Mouse (Mus musculus) midbrain, postnatal 0 days (tissue): Measurements from ENCODE around the gene Hamp2. TPM values are rescaled to one million over a fixed set of nuclear protein-coding genes. Genes with fewer than 3 reads are reported as not detected.

Source experiments
- ATAC-seq: fragments of 200-750 bp; cut with Nextera tagmentation; 2 replicates; pipeline ENCODE4 v1.8.0; 2017; ENCODE audit warnings: moderate number of reproducible peaks, mild to moderate bottlenecking, moderate TSS enrichment, moderate library complexity; ENCODE audit not compliant: low FRiP score
- DNase-seq: peaks from one replicate; pipeline ENCODE4 v3.0.0-alpha.2; 2015; ENCODE audit warnings: low spot score
- H3K27ac ChIP-seq: fragments of 300-500 bp; sonication (generic); 2 replicates; pipeline ENCODE4 v1.5.1; 2014; ENCODE audit warnings: low read depth, mild to moderate bottlenecking, low read length, mixed read lengths
- H3K27me3 ChIP-seq: fragments of 300-500 bp; sonication (generic); 2 replicates; pipeline ENCODE4 v1.6.1; 2014; ENCODE audit warnings: low read length, control low read depth, mixed read lengths; ENCODE audit not compliant: insufficient read depth
- H3K36me3 ChIP-seq: fragments of 300-500 bp; sonication (generic); 2 replicates; pipeline ENCODE4 v1.6.1; 2014; ENCODE audit warnings: low read length, control low read depth, mixed read lengths; ENCODE audit not compliant: insufficient read depth
- H3K4me1 ChIP-seq: fragments of 300-500 bp; sonication (generic); 2 replicates; pipeline ENCODE4 v1.6.1; 2014; ENCODE audit warnings: mild to moderate bottlenecking, control low read depth, antibody characterized with exemption, low read length, mixed read lengths; ENCODE audit not compliant: insufficient read depth
- H3K4me2 ChIP-seq: fragments of 300-500 bp; sonication (generic); 2 replicates; pipeline ENCODE4 v1.6.1; 2014; ENCODE audit warnings: low read depth, mild to moderate bottlenecking, low read length, mixed read lengths; ENCODE audit not compliant: poor library complexity, severe bottlenecking
- H3K4me3 ChIP-seq: fragments of 300-500 bp; sonication (generic); 2 replicates; pipeline ENCODE4 v1.5.1; 2014; ENCODE audit warnings: low read depth, mild to moderate bottlenecking, low read length, moderate library complexity
- H3K9ac ChIP-seq: fragments of 300-500 bp; sonication (generic); replicated peaks from 2 replicates; pipeline ENCODE4 v1.6.1; 2014; ENCODE audit warnings: mild to moderate bottlenecking, low read length, moderate library complexity, mixed read lengths; ENCODE audit not compliant: poor library complexity, severe bottlenecking
- H3K9me3 ChIP-seq: fragments of 300-500 bp; sonication (generic); 2 replicates; pipeline ENCODE4 v1.6.1; 2016; ENCODE audit warnings: low read length, control low read depth
- CTCF ChIP-seq: IDR thresholded peaks from 2 replicates; pipeline ENCODE4 v1.5.1; 2016; ENCODE audit warnings: antibody characterized with exemption, mild to moderate bottlenecking
- WGBS: fragments of 180-500 bp; shearing (Covaris S2); extraction: QIAGEN DNeasy Blood & Tissue Kit; methylation state at CpG from one replicate; pipeline ENCODE4 v1.1.7; 2014; 5-methylcytosine and 5-hydroxymethylcytosine counted together
- polyA plus RNA-seq: library from polyadenylated mRNA; unstranded; fragments of >200 nt; fragmentation: Nextera tagmentation; extraction: Ambion mirVana; gene quantifications from 2 replicates; pipeline ENCODE4 v1.2.1, GENCODE M21; 2015
- total RNA-seq: library from RNA; depleted of rRNA; stranded (reverse); fragments of >200 nt; gene quantifications from 2 replicates; pipeline ENCODE4 v1.2.3, GENCODE M21; 2014

Hamp2 gene
- total and polyA plus RNA-seq, 2 experiments from 2014 or later = not detected

- 76% methylated on average over 8 of the region's 8 CpGs for WGBS
- no peak for DNase-seq
Observed at GRCm38 (mm10) chr7:30914732-30915131, 9.7 kb downstream of the Hamp2 start, which contains the start of gene Mag. Gene Mag (minus strand): TSS chr7:30914873.

GRCm38 (mm10) chr7:30909773-30910172 is 14.7 kb downstream of the Hamp2 start:
- Histone ChIP-seq H3K9me3 (no peaks in the 10 kb centered on the region), H3K36me3 (no peaks in the 10 kb centered on the region), H3K4me3 (no peak overlapping the region), H3K27me3 (no peaks in the 10 kb centered on the region), H3K27ac (no peak overlapping the region), H3K4me1 (no peaks in the 10 kb centered on the region), H3K4me2 (no peak overlapping the region), H3K9ac (no peak overlapping the region)
- 78% methylated on average over 6 of the region's 6 CpGs for WGBS
- TF ChIP-seq CTCF = no peak
- no peak for DNase-seq
- no peak for ATAC-seq

More at GRCm38 (mm10) chr7:30914732-30915131, 9.7 kb downstream of the Hamp2 start, which contains the start of gene Mag:
- H3K4me3 ChIP-seq = no peak within 1 kb of the TSS
- no peaks in the 10 kb centered on the region for H3K9me3 ChIP-seq
- H3K9ac ChIP-seq = no peak within 1 kb of the TSS
- no peaks in the 10 kb centered on the region for H3K36me3 ChIP-seq
- H3K27me3 ChIP-seq = no peaks in the 10 kb centered on the region
- no peak within 1 kb of the TSS for H3K4me2 ChIP-seq
- no peak for TF ChIP-seq CTCF
- no peak within 1 kb of the TSS for H3K27ac ChIP-seq
- no peak for ATAC-seq
- H3K4me1 ChIP-seq = no peaks in the 10 kb centered on the region

- ATAC-seq = 0 out of 2 replicates have a peak, but pooled peaks have one; percentile 34
- H3K4me3 ChIP-seq = peak overlapping the region; percentile 29
- H3K4me1 ChIP-seq = no peaks in the 10 kb centered on the region
- WGBS = 29% methylated on average over 16 of the region's 17 CpGs
- TF ChIP-seq CTCF = no peak
- no peak overlapping the region for H3K27ac ChIP-seq
- H3K4me2 ChIP-seq = peak overlapping the region; percentile 54
- no peak for DNase-seq
- no peak overlapping the region for H3K9ac ChIP-seq
- no peaks in the 10 kb centered on the region for H3K27me3 ChIP-seq
- no peaks in the 10 kb centered on the region for H3K9me3 ChIP-seq
- no peaks in the 10 kb centered on the region for H3K36me3 ChIP-seq
Observed at GRCm38 (mm10) chr7:30908992-30909431, 15.5 kb downstream of the Hamp2 start.

GRCm38 (mm10) chr7:30908277-30908991 is 16.0 kb downstream of the Hamp2 start:
- peak; percentile 63; the same call in 1 of the 2 replicates for ATAC-seq
- no peaks in the 10 kb centered on the region for H3K36me3 ChIP-seq
- peak overlapping the region; percentile 29 for H3K4me3 ChIP-seq
- H3K4me1 ChIP-seq = no peaks in the 10 kb centered on the region
- WGBS = 3% methylated on average over 24 of the region's 26 CpGs
- H3K27me3 ChIP-seq = no peaks in the 10 kb centered on the region
- H3K4me2 ChIP-seq = peak overlapping the region; percentile 54
- no peak overlapping the region for H3K27ac ChIP-seq
- no peaks in the 10 kb centered on the region for H3K9me3 ChIP-seq
- 0 out of 2 replicates have a peak, but pooled peaks have one; percentile 16 for TF ChIP-seq CTCF
- H3K9ac ChIP-seq = 0 out of 2 replicates have a peak overlapping the region, but pooled peaks have one; percentile 29
- DNase-seq = peak; percentile 2

GRCm38 (mm10) chr7:30904042-30904441 is 20.4 kb downstream of the Hamp2 start:
- WGBS = 51% methylated on average over 4 of the region's 4 CpGs
- Histone ChIP-seq H3K9ac (no peak overlapping the region), H3K9me3 (no peaks in the 10 kb centered on the region), H3K4me2 (no peak overlapping the region), H3K4me1 (no peaks in the 10 kb centered on the region), H3K27me3 (no peaks in the 10 kb centered on the region), H3K36me3 (no peaks in the 10 kb centered on the region), H3K4me3 (no peak overlapping the region), H3K27ac (no peak overlapping the region)
- DNase-seq = peak; percentile 6
- peak; percentile 68 for TF ChIP-seq CTCF
- no peak for ATAC-seq

GRCm38 (mm10) chr7:30895217-30895616 is 29.3 kb downstream of the Hamp2 start:
- Histone ChIP-seq H3K27ac (no peak overlapping the region), H3K4me3 (no peak overlapping the region), H3K27me3 (no peaks in the 10 kb centered on the region), H3K36me3 (no peaks in the 10 kb centered on the region), H3K9ac (no peak overlapping the region), H3K9me3 (no peaks in the 10 kb centered on the region), H3K4me2 (no peak overlapping the region), H3K4me1 (no peaks in the 10 kb centered on the region)
- DNase-seq = no peak
- ATAC-seq = no peak
- TF ChIP-seq CTCF = no peak
- 94% methylated on average over 3 of the region's 3 CpGs for WGBS
